Mouse (Mus musculus) cerebellum, postnatal 25 days (tissue): ENCODE results near the gene Slc44a5.

Source experiments
- DNase-seq, 2 experiments: peaks; one replicate each; pipeline ENCODE4 v3.0.0; 2021; ENCODE audit warnings: mixed read lengths in 2 of 2

Gene Slc44a5

DNA sequence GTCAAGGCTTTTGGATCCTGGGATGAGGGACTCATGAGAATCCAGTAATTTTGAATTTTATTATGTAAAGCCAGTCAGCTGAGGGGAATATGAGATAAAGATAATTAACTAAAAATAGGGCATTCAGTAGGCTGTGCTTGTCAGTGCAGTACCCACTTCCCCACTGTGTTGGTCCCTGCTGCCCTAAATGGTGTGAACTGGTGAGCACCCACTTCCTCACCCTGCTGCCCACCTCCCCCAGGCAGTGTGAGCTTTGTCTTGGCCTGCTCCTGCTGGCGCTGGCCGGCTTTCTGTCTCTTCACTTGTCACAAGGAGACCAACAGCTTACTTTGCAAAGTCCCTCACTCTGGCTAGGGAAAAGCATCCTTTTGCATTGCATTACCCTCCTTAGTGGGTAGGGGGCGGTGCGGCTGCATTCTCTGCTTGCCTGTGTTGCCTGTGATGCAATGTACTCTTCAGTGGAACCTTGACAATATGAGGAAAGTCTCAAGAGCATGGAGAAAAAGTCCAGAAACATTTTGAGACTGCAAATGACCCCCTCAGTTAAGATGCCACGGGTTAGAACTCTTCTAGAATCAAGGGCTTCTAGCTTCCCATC, 344.5 kb downstream of the Slc44a5 start:
- DNase-seq = no peak
